Mouse (Mus musculus): ENCODE measurements at regions not wholly inside any gene's neighbourhood (a gene's known extent, or its start where the extent isn't known, plus 50 kb on each side); places are given as distances from the start of the nearest gene placed in this dataset.

GRCm38 (mm10) chrX:99544410-99544809 lies 73.3 kb upstream of the Pja1 start:
- Histone ChIP-seq H3K9me3 (no peaks in the 10 kb centered on the region), H3K4me1 (replicated peaks) (peaks cover 8% of the 10 kb centered on the region), H3K27ac (no peak overlapping the region), H3K4me3 (replicated peaks) (no peak overlapping the region), H3K36me3 (no peaks in the 10 kb centered on the region), H3K9ac (replicated peaks) (no peak overlapping the region), H3K27me3 (peaks cover 46% of the 10 kb centered on the region), H3K4me2 (no peak overlapping the region)
- ATAC-seq (ENCODE audit: insufficient number of reproducible peaks, insufficient read depth, low FRiP score, low TSS enrichment, low read depth): no peak
- 89% methylated on average over 4 of the region's 4 CpGs for whole genome bisulfite sequencing

- Histone ChIP-seq H3K36me3 (no peaks in the 10 kb centered on the region), H3K9me3 (no peaks in the 10 kb centered on the region), H3K4me3 (replicated peaks) (no peak overlapping the region), H3K27me3 (peaks cover 47% of the 10 kb centered on the region), H3K27ac (no peak overlapping the region), H3K9ac (replicated peaks) (no peak overlapping the region), H3K4me2 (no peak overlapping the region), H3K4me1 (replicated peaks) (no peaks in the 10 kb centered on the region; the same call in 1 of the 2 replicates)
- ATAC-seq (ENCODE audit: insufficient number of reproducible peaks, insufficient read depth, low FRiP score, low TSS enrichment, low read depth): no peak
- WGBS: 91% methylated on average over 3 of the region's 3 CpGs
These were observed 70.8 kb upstream of the Pja1 start for GRCm38 (mm10) chrX:99541916-99542315.

GRCm38 (mm10) chrX:99540087-99540576 lies 69.1 kb upstream of the Pja1 start:
- H3K27me3 ChIP-seq: peaks cover 52% of the 10 kb centered on the region
- no peaks in the 10 kb centered on the region for H3K9me3 ChIP-seq
- ATAC-seq (ENCODE audit: insufficient number of reproducible peaks, insufficient read depth, low FRiP score, low TSS enrichment, low read depth): no peak
- no peak overlapping the region for H3K9ac ChIP-seq (replicated peaks)
- H3K4me2 ChIP-seq: no peak overlapping the region
- no peaks in the 10 kb centered on the region; the same call in 1 of the 2 replicates for H3K4me1 ChIP-seq (replicated peaks)
- H3K4me3 ChIP-seq (replicated peaks): no peak overlapping the region
- H3K27ac ChIP-seq: no peak overlapping the region
- H3K36me3 ChIP-seq: no peaks in the 10 kb centered on the region
- 64% methylated on average over 6 of the region's 6 CpGs for WGBS

GRCm38 (mm10) chrX:99539684-99540083 lies 68.6 kb upstream of the Pja1 start:
- Histone ChIP-seq H3K4me2 (no peak overlapping the region), H3K4me1 (replicated peaks) (no peaks in the 10 kb centered on the region; the same call in 1 of the 2 replicates), H3K4me3 (replicated peaks) (no peak overlapping the region), H3K36me3 (no peaks in the 10 kb centered on the region), H3K9ac (replicated peaks) (no peak overlapping the region), H3K27me3 (peaks cover 57% of the 10 kb centered on the region), H3K9me3 (no peaks in the 10 kb centered on the region), H3K27ac (no peak overlapping the region)
- 94% methylated on average over 4 of the region's 4 CpGs for WGBS
- no peak for ATAC-seq (ENCODE audit: insufficient number of reproducible peaks, insufficient read depth, low FRiP score, low TSS enrichment, low read depth)

- no peak overlapping the region for H3K4me2 ChIP-seq
- WGBS: 81% methylated on average over 4 of the region's 4 CpGs
- H3K9ac ChIP-seq (replicated peaks): no peak overlapping the region
- ATAC-seq (ENCODE audit: insufficient number of reproducible peaks, insufficient read depth, low FRiP score, low TSS enrichment, low read depth): no peak
- H3K36me3 ChIP-seq: no peaks in the 10 kb centered on the region
- no peaks in the 10 kb centered on the region for H3K9me3 ChIP-seq
- no peak overlapping the region for H3K27ac ChIP-seq
- peaks cover 69% of the 10 kb centered on the region for H3K27me3 ChIP-seq
- H3K4me3 ChIP-seq (replicated peaks): no peak overlapping the region
- H3K4me1 ChIP-seq (replicated peaks): no peaks in the 10 kb centered on the region; the same call in 1 of the 2 replicates
These were observed 66.7 kb upstream of the Pja1 start for GRCm38 (mm10) chrX:99537814-99538213.

- no peak overlapping the region for H3K9ac ChIP-seq (replicated peaks)
- no peaks in the 10 kb centered on the region for H3K36me3 ChIP-seq
- no peak for ATAC-seq (ENCODE audit: insufficient number of reproducible peaks, insufficient read depth, low FRiP score, low TSS enrichment, low read depth)
- H3K27ac ChIP-seq: no peak overlapping the region
- H3K4me2 ChIP-seq: no peak overlapping the region
- no peaks in the 10 kb centered on the region; the same call in 1 of the 2 replicates for H3K4me1 ChIP-seq (replicated peaks)
- H3K27me3 ChIP-seq: peaks cover 61% of the 10 kb centered on the region
- no peaks in the 10 kb centered on the region for H3K9me3 ChIP-seq
- 71% methylated on average over 4 of the region's 4 CpGs for WGBS
- no peak overlapping the region for H3K4me3 ChIP-seq (replicated peaks)
These were observed 63.8 kb upstream of the Pja1 start for GRCm38 (mm10) chrX:99534922-99535321.

- ATAC-seq (ENCODE audit: insufficient number of reproducible peaks, insufficient read depth, low FRiP score, low TSS enrichment, low read depth): no peak
- H3K4me3 ChIP-seq (replicated peaks): no peak overlapping the region
- H3K9ac ChIP-seq (replicated peaks): no peak overlapping the region
- H3K9me3 ChIP-seq: no peaks in the 10 kb centered on the region
- no peaks in the 10 kb centered on the region for H3K4me1 ChIP-seq (replicated peaks)
- no peak overlapping the region for H3K27ac ChIP-seq
- no peaks in the 10 kb centered on the region for H3K36me3 ChIP-seq
- 85% methylated on average over 3 of the region's 3 CpGs for WGBS
- H3K27me3 ChIP-seq: peaks cover 62% of the 10 kb centered on the region
- H3K4me2 ChIP-seq: no peak overlapping the region
These were observed 60.1 kb upstream of the Pja1 start for GRCm38 (mm10) chrX:99531154-99531553.

- H3K27ac ChIP-seq: no peak overlapping the region
- H3K27me3 ChIP-seq: peaks cover 66% of the 10 kb centered on the region
These were observed 59.4 kb upstream of the Pja1 start for GRCm38 (mm10) chrX:99530511-99530910.

GRCm38 (mm10) chrX:99523306-99523705 lies 52.2 kb upstream of the Pja1 start:
- no peaks in the 10 kb centered on the region for H3K9me3 ChIP-seq
- H3K9ac ChIP-seq (replicated peaks): no peak overlapping the region
- no peak overlapping the region for H3K27ac ChIP-seq
- H3K4me2 ChIP-seq: no peak overlapping the region
- no peak overlapping the region for H3K4me3 ChIP-seq (replicated peaks)
- no peak for ATAC-seq (ENCODE audit: insufficient number of reproducible peaks, insufficient read depth, low FRiP score, low TSS enrichment, low read depth)
- peaks cover 67% of the 10 kb centered on the region for H3K27me3 ChIP-seq
- H3K36me3 ChIP-seq: no peaks in the 10 kb centered on the region
- peaks cover 7% of the 10 kb centered on the region for H3K4me1 ChIP-seq (replicated peaks)
- WGBS: 20% methylated on average over 6 of the region's 6 CpGs

More at GRCm38 (mm10) chrX:99530511-99530910, 59.4 kb upstream of the Pja1 start:
- Histone ChIP-seq H3K36me3 (no peaks in the 10 kb centered on the region), H3K9me3 (no peaks in the 10 kb centered on the region), H3K4me1 (replicated peaks) (no peaks in the 10 kb centered on the region), H3K9ac (replicated peaks) (no peak overlapping the region), H3K4me2 (no peak overlapping the region), H3K4me3 (replicated peaks) (no peak overlapping the region)
- no peak for ATAC-seq (ENCODE audit: insufficient number of reproducible peaks, insufficient read depth, low FRiP score, low TSS enrichment, low read depth)
- 63% methylated on average over 7 of the region's 7 CpGs for WGBS

- no peak overlapping the region for H3K9ac ChIP-seq (replicated peaks)
- H3K27ac ChIP-seq: no peak overlapping the region
- H3K4me1 ChIP-seq (replicated peaks): peaks cover 12% of the 10 kb centered on the region
- H3K4me3 ChIP-seq (replicated peaks): no peak overlapping the region
- ATAC-seq (ENCODE audit: insufficient number of reproducible peaks, insufficient read depth, low FRiP score, low TSS enrichment, low read depth): no peak
- 23% methylated on average over 5 of the region's 5 CpGs for WGBS
- no peaks in the 10 kb centered on the region for H3K9me3 ChIP-seq
- peaks cover 71% of the 10 kb centered on the region for H3K27me3 ChIP-seq
- no peaks in the 10 kb centered on the region for H3K36me3 ChIP-seq
- no peak overlapping the region for H3K4me2 ChIP-seq
These were observed 51.8 kb upstream of the Pja1 start for GRCm38 (mm10) chrX:99522830-99523229.

- Histone ChIP-seq H3K9me3 (no peaks in the 10 kb centered on the region), H3K4me3 (replicated peaks) (no peak overlapping the region), H3K4me1 (replicated peaks) (peaks cover 17% of the 10 kb centered on the region), H3K36me3 (no peaks in the 10 kb centered on the region), H3K4me2 (no peak overlapping the region), H3K9ac (replicated peaks) (no peak overlapping the region), H3K27me3 (peaks cover 75% of the 10 kb centered on the region), H3K27ac (no peak overlapping the region)
- 36% methylated on average over 11 of the region's 11 CpGs for WGBS
- no peak for ATAC-seq (ENCODE audit: insufficient number of reproducible peaks, insufficient read depth, low FRiP score, low TSS enrichment, low read depth)
These were observed 51.2 kb upstream of the Pja1 start for GRCm38 (mm10) chrX:99522289-99522688.

GRCm38 (mm10) chrX:99521866-99522265 lies 50.8 kb upstream of the Pja1 start:
- ATAC-seq (ENCODE audit: insufficient number of reproducible peaks, insufficient read depth, low FRiP score, low TSS enrichment, low read depth): no peak
- Histone ChIP-seq H3K4me2 (no peak overlapping the region), H3K4me3 (replicated peaks) (no peak overlapping the region), H3K9me3 (no peaks in the 10 kb centered on the region), H3K4me1 (replicated peaks) (peaks cover 18% of the 10 kb centered on the region), H3K36me3 (no peaks in the 10 kb centered on the region), H3K9ac (replicated peaks) (no peak overlapping the region), H3K27ac (no peak overlapping the region), H3K27me3 (peaks cover 78% of the 10 kb centered on the region)
- 44% methylated on average over 7 of the region's 7 CpGs for WGBS
